Mouse (Mus musculus): Measurements from ENCODE around the gene Ndufv3.

GRCm38 (mm10) chr17:31492416-31492815 is 27.5 kb upstream of the Ndufv3 start:
- TF ChIP-seq CTCF (conservative IDR thresholded peaks at IDR 0.05; ENCODE audit: insufficient read depth, insufficient read length, low read depth, low read length): peak; percentile 96
- TF ChIP-seq POLR2A (IDR thresholded peaks at IDR 0.05; ENCODE audit: low read depth, low read length): no peak

All from kidney, adult 2 months (tissue).